Comparison of ENCODE assay signal across 10 mouse cellular contexts in the genomic region with DNA sequence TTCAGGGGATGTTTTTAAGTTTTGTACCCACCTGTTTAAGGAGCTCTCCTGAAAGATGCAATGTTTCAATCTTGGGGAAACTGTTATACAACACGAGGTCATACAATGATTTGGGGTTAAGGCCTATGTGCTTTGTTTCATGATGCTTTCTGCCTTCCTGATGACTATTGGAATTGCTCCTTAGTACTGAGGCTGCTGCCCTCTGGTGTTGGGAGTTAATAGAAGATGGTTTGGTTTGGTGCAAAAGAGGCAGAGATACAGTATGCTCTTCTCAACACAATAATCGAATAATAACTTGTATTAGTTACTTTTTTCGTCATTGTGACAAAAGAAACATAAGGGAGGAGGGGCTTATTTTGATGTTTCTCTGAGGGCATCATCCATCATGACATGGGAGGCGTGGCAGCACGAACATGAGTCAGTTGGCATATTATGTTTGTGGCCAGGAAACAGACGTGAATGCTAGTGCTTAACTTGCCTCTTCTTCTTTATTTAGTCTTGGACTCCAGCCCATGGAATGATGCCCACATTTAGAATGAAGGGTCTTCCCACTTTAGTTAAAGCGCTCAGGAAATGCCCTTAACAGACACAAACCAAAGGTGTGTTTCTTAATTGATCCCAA. TPM values are rescaled to one million over a fixed set of nuclear protein-coding genes. Genes with fewer than 3 reads are reported as not detected.
DNase-seq lines count a peak whose midpoint lies in the region; ATAC-seq and TF ChIP-seq lines count a peak whose summit lies in the region.
"Had no signal": no experiment of that assay in that cellular context is flagged by ENCODE, and none has a peak within 500 bp of the region (broad histone marks: within the 10 kb centered on the region; RNA-seq: fewer than 3 reads in every experiment).

No protein-coding gene starts in this region.

- H3K36me3 ChIP-seq in intestine, postnatal 0 days (ENCODE audit: control insufficient read depth, insufficient read depth) = no peaks in the 10 kb centered on the region
- H3K36me3 ChIP-seq in intestine, embryonic 15.5 days = no peaks in the 10 kb centered on the region
- H3K36me3 ChIP-seq in forebrain, embryonic 13.5 days (ENCODE audit: poor library complexity, severe bottlenecking) = no peaks in the 10 kb centered on the region
- H3K36me3 ChIP-seq: embryonic facial prominence, embryonic 12.5 days had no signal

- intact Hi-C loops in left cerebral cortex, postnatal 4 days (cut with DNase I) = no loop called here

- H3K27me3 ChIP-seq in intestine, postnatal 0 days (replicated peaks; ENCODE audit: control insufficient read depth, insufficient read depth, low read length) = no peaks in the 10 kb centered on the region
- no peaks in the 10 kb centered on the region for H3K27me3 ChIP-seq in intestine, embryonic 15.5 days (replicated peaks)
- H3K27me3 ChIP-seq in forebrain, embryonic 13.5 days = no peaks in the 10 kb centered on the region
- H3K27me3 ChIP-seq: embryonic facial prominence, embryonic 12.5 days had no signal

- no peak overlapping the region for H3K27ac ChIP-seq in intestine, postnatal 0 days (ENCODE audit: low read depth, low read length)
- H3K27ac ChIP-seq in intestine, embryonic 15.5 days = no peak overlapping the region
- no peak overlapping the region for H3K27ac ChIP-seq in forebrain, embryonic 13.5 days
- H3K27ac ChIP-seq: embryonic facial prominence, embryonic 12.5 days had no signal

- H3K4me3 ChIP-seq in intestine, postnatal 0 days (ENCODE audit: low read depth, low read length) = no peak overlapping the region
- H3K4me3 ChIP-seq in intestine, embryonic 15.5 days (replicated peaks) = no peak overlapping the region
- no peak overlapping the region for H3K4me3 ChIP-seq in forebrain, embryonic 13.5 days
- H3K4me3 ChIP-seq: embryonic facial prominence, embryonic 12.5 days had no signal

- no peak overlapping the region for H3K9ac ChIP-seq in intestine, postnatal 0 days (ENCODE audit: low read depth, low read length)
- no peak overlapping the region for H3K9ac ChIP-seq in intestine, embryonic 15.5 days
- no peak overlapping the region for H3K9ac ChIP-seq in forebrain, embryonic 13.5 days
- H3K9ac ChIP-seq: embryonic facial prominence, embryonic 12.5 days had no signal

- no peak overlapping the region for H3K4me2 ChIP-seq in intestine, postnatal 0 days (replicated peaks; ENCODE audit: low read depth)
- H3K4me2 ChIP-seq in intestine, embryonic 15.5 days (replicated peaks) = no peak overlapping the region
- no peak overlapping the region for H3K4me2 ChIP-seq in forebrain, embryonic 13.5 days
- H3K4me2 ChIP-seq: embryonic facial prominence, embryonic 12.5 days had no signal

- no peaks in the 10 kb centered on the region for H3K9me3 ChIP-seq in intestine, postnatal 0 days (ENCODE audit: control insufficient read depth)
- no peaks in the 10 kb centered on the region for H3K9me3 ChIP-seq in intestine, embryonic 15.5 days
- H3K9me3 ChIP-seq in forebrain, embryonic 13.5 days (replicated peaks) = no peaks in the 10 kb centered on the region
- H3K9me3 ChIP-seq: embryonic facial prominence, embryonic 12.5 days had no signal

- no peaks in the 10 kb centered on the region for H3K4me1 ChIP-seq in intestine, postnatal 0 days (replicated peaks; ENCODE audit: control insufficient read depth, insufficient read depth, low read length)
- H3K4me1 ChIP-seq in intestine, embryonic 15.5 days (replicated peaks) = no peaks in the 10 kb centered on the region
- no peaks in the 10 kb centered on the region for H3K4me1 ChIP-seq in forebrain, embryonic 13.5 days
- H3K4me1 ChIP-seq: embryonic facial prominence, embryonic 12.5 days had no signal

- peak; percentile 31 to 34 for DNase-seq in adrenal gland, adult 18-20 months (ENCODE audit: low spot score in 2 of 2)
- peak; percentile 38 for DNase-seq in left cerebral cortex, postnatal 4 days

- peak; percentile 86 for TF ChIP-seq CTCF in intestine, postnatal 0 days (IDR thresholded peaks at IDR 0.05; ENCODE audit: low read depth)

- WGBS in intestine, postnatal 0 days = 65% methylated on average over 7 of the region's 7 CpGs
- WGBS in intestine, embryonic 15.5 days = 62% methylated on average over 7 of the region's 7 CpGs
- WGBS in forebrain, embryonic 13.5 days = 56% methylated on average over 7 of the region's 7 CpGs

- no peak for ATAC-seq in intestine, postnatal 0 days
- ATAC-seq in intestine, embryonic 15.5 days = no peak
- peak; percentile 79 for ATAC-seq in CD4-positive, CD25-positive, alpha-beta regulatory T cell, adult 4 months
- peak; percentile 88 for ATAC-seq in erythroid progenitor cell, adult 5-6 weeks (replicated peaks; ENCODE audit: low FRiP score, poor library complexity, severe bottlenecking)
- peak; percentile 56; the same call in 1 of the 2 replicates for ATAC-seq in neutrophil, adult 5-6 weeks (ENCODE audit: extremely low read depth, insufficient number of reproducible peaks, low FRiP score, poor library complexity, severe bottlenecking)
- no peak for ATAC-seq in forebrain, embryonic 13.5 days

RNA-seq across cellular contexts. Expression of gene Pgm2l1, which starts 7.2 kb away (rescaled TPM):
- 1.0 and 1.3 TPM in 2 replicates for polyA plus RNA-seq in intestine, postnatal 0 days (2015; fragmentation: Nextera tagmentation; extraction: Ambion mirVana)
- 2.3 and 2.4 TPM in 2 replicates for polyA plus RNA-seq in intestine, embryonic 15.5 days (2015; fragmentation: Nextera tagmentation; extraction: Ambion mirVana)
- 1 to 10 TPM; 4.9 to 5.1 TPM for polyA plus RNA-seq in CD4-positive, CD25-positive, alpha-beta regulatory T cell, adult 4 months (2017; shearing (Covaris generic))
- total RNA-seq in adrenal gland, adult 18-20 months (2021) = 1 to 10 TPM; 3.5 to 4.5 TPM
- total RNA-seq in erythroid progenitor cell, adult 5-6 weeks (2015; ENCODE audit: low replicate concordance) = 14.1 and 19.3 TPM in 2 replicates
- 16.0 and 18.9 TPM in 2 replicates for total RNA-seq in erythroid progenitor cell, adult 5-6 weeks (2017; ENCODE audit: low replicate concordance)
- total RNA-seq in left cerebral cortex, postnatal 4 days (2021) = 100 to 1,000 TPM; 266 to 271 TPM
- 13.5 and 13.8 TPM in 2 replicates for total RNA-seq in neutrophil, adult 5-6 weeks (2017)
- 9.5 and 10.3 TPM in 2 replicates for polyA plus RNA-seq in forebrain, embryonic 13.5 days (2015; fragmentation: Nextera tagmentation; extraction: Ambion mirVana)

RNA-seq across cellular contexts. Expression of gene P4ha3, which starts 50.9 kb away (rescaled TPM):
- 0.67 and 1.6 TPM in 2 replicates for polyA plus RNA-seq in intestine, postnatal 0 days (2015; fragmentation: Nextera tagmentation; extraction: Ambion mirVana)
- 4.6 and 5.8 TPM in 2 replicates for polyA plus RNA-seq in intestine, embryonic 15.5 days (2015; fragmentation: Nextera tagmentation; extraction: Ambion mirVana)
- polyA plus RNA-seq in CD4-positive, CD25-positive, alpha-beta regulatory T cell, adult 4 months (2017; shearing (Covaris generic)) = not detected
- total RNA-seq in adrenal gland, adult 18-20 months (2021) = under 1 TPM; 0.27 to 0.38 TPM
- total RNA-seq in erythroid progenitor cell, adult 5-6 weeks (2015; ENCODE audit: low replicate concordance) = not detected in 2 replicates
- total RNA-seq in erythroid progenitor cell, adult 5-6 weeks (2017; ENCODE audit: low replicate concordance) = not detected in 2 replicates
- total RNA-seq in left cerebral cortex, postnatal 4 days (2021) = 1 to 10 TPM; 6.8 to 8.7 TPM
- not detected in 2 replicates for total RNA-seq in neutrophil, adult 5-6 weeks (2017)
- polyA plus RNA-seq in forebrain, embryonic 13.5 days (2015; fragmentation: Nextera tagmentation; extraction: Ambion mirVana) = 1.0 and 1.5 TPM in 2 replicates

RNA-seq across cellular contexts. Expression of gene Kcne3, which starts 58.1 kb away (rescaled TPM):
- polyA plus RNA-seq in intestine, postnatal 0 days (2015; fragmentation: Nextera tagmentation; extraction: Ambion mirVana) = 28.9 TPM in 2 replicates
- polyA plus RNA-seq in intestine, embryonic 15.5 days (2015; fragmentation: Nextera tagmentation; extraction: Ambion mirVana) = 58.7 and 63.1 TPM in 2 replicates
- polyA plus RNA-seq in CD4-positive, CD25-positive, alpha-beta regulatory T cell, adult 4 months (2017; shearing (Covaris generic)) = not detected
- 1 to 10 TPM in 1 of 2 experiments, under 1 TPM in 1; 0.56 to 1.1 TPM for total RNA-seq in adrenal gland, adult 18-20 months (2021)
- total RNA-seq in erythroid progenitor cell, adult 5-6 weeks (2015; ENCODE audit: low replicate concordance) = not detected in 2 replicates
- total RNA-seq in erythroid progenitor cell, adult 5-6 weeks (2017; ENCODE audit: low replicate concordance) = not detected in 2 replicates
- total RNA-seq in left cerebral cortex, postnatal 4 days (2021) = not detected
- 0.47 TPM in 1 of 2 replicates, not detected in the other for total RNA-seq in neutrophil, adult 5-6 weeks (2017)
- polyA plus RNA-seq in forebrain, embryonic 13.5 days (2015; fragmentation: Nextera tagmentation; extraction: Ambion mirVana) = 1.4 and 2.0 TPM in 2 replicates
- total RNA-seq: left cerebral cortex, postnatal 10 days had no signal

Comparison
In these comparisons a context has a peak if more than half of its experiments do, and no peak if none do; other contexts are left out.
1. ATAC-seq: peak in CD4-positive, CD25-positive, alpha-beta regulatory T cell, adult 4 months (single experiment), erythroid progenitor cell, adult 5-6 weeks (single experiment) and neutrophil, adult 5-6 weeks (single experiment); none in intestine, postnatal 0 days (single experiment), intestine, embryonic 15.5 days (single experiment) and forebrain, embryonic 13.5 days (single experiment).
2. RNA of gene Pgm2l1, which starts 7.2 kb away (total RNA-seq): 266 to 271 TPM in left cerebral cortex, postnatal 4 days; 14.1 to 19.3 TPM in erythroid progenitor cell, adult 5-6 weeks, 13.5 to 13.8 TPM in neutrophil, adult 5-6 weeks and 3.5 to 4.5 TPM in adrenal gland, adult 18-20 months; every median in the first group is over 10 times any median in the second.